Mouse (Mus musculus): ENCODE data around the gene Trim2. TPM values are rescaled to one million over a fixed set of nuclear protein-coding genes. Genes with fewer than 3 reads are reported as not detected.

Gene Trim2
- polyA plus RNA-seq, 1 experiment from 2014 or later: 31.7 TPM

DNA sequence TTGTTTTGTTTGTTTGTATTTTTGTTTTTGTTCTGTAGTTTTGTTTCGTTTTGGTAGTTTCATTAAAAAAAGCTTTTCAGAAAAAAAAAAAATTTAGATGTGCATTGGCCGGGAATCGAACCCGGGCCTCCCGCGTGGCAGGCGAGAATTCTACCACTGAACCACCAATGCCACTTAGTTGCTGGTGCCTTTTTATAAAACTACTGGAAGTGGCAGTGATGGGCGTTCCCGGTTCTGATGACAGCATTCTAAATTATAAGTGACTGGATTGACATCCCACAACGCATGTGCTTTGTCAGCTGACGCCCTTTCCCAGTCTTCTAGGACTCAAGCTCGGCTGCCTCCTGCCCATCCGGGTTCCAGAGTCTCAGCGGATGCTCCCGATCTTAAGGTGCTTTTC, 77.8 kb downstream of the Trim2 start:
- Histone ChIP-seq H3K4me3 (replicated peaks) (peak overlapping the region; percentile 49), H3K4me2 (peak overlapping the region; percentile 91), H3K27ac (no peak overlapping the region), H3K9me3 (no peaks in the 10 kb centered on the region), H3K36me3 (no peaks in the 10 kb centered on the region), H3K4me1 (no peaks in the 10 kb centered on the region), H3K9ac (no peak overlapping the region), H3K27me3 (replicated peaks) (no peaks in the 10 kb centered on the region)
- 17% methylated on average over 15 of the region's 15 CpGs for WGBS
- ATAC-seq (ENCODE audit: insufficient read depth, low FRiP score, low read depth): no peak

- Histone ChIP-seq H3K4me1 (no peaks in the 10 kb centered on the region), H3K9me3 (no peaks in the 10 kb centered on the region), H3K27me3 (replicated peaks) (no peaks in the 10 kb centered on the region), H3K4me3 (replicated peaks) (peak overlapping the region; percentile 49), H3K9ac (no peak overlapping the region), H3K36me3 (no peaks in the 10 kb centered on the region), H3K27ac (peak overlapping the region; percentile 88), H3K4me2 (peak overlapping the region; percentile 91)
- peak; percentile 78; the same call in 1 of the 2 replicates for ATAC-seq (ENCODE audit: insufficient read depth, low FRiP score, low read depth)
- WGBS: 2% methylated on average over 18 of the region's 18 CpGs
Observed at GRCm38 (mm10) chr3:84228203-84228870, 78.3 kb downstream of the Trim2 start.

GRCm38 (mm10) chr3:84227628-84228027, 79.0 kb downstream of the Trim2 start:
- H3K9me3 ChIP-seq: no peaks in the 10 kb centered on the region
- no peaks in the 10 kb centered on the region for H3K4me1 ChIP-seq
- no peaks in the 10 kb centered on the region for H3K27me3 ChIP-seq (replicated peaks)
- no peak overlapping the region; the same call in 1 of the 2 replicates for H3K4me2 ChIP-seq
- no peak overlapping the region for H3K4me3 ChIP-seq (replicated peaks)
- H3K27ac ChIP-seq: no peak overlapping the region
- WGBS: 31% methylated on average over 8 of the region's 8 CpGs
- no peak overlapping the region for H3K9ac ChIP-seq
- H3K36me3 ChIP-seq: no peaks in the 10 kb centered on the region
- ATAC-seq (ENCODE audit: insufficient read depth, low FRiP score, low read depth): no peak

- ATAC-seq (ENCODE audit: insufficient read depth, low FRiP score, low read depth): no peak
- Histone ChIP-seq H3K36me3 (no peaks in the 10 kb centered on the region), H3K27me3 (replicated peaks) (no peaks in the 10 kb centered on the region), H3K4me2 (no peak overlapping the region), H3K9ac (no peak overlapping the region), H3K27ac (no peak overlapping the region), H3K4me3 (replicated peaks) (no peak overlapping the region), H3K9me3 (no peaks in the 10 kb centered on the region), H3K4me1 (peaks cover 3% of the 10 kb centered on the region; the same call in 1 of the 2 replicates)
- 7% methylated on average over 2 of the region's 2 CpGs for WGBS
Observed at GRCm38 (mm10) chr3:84224982-84225381, 81.7 kb downstream of the Trim2 start.

DNA sequence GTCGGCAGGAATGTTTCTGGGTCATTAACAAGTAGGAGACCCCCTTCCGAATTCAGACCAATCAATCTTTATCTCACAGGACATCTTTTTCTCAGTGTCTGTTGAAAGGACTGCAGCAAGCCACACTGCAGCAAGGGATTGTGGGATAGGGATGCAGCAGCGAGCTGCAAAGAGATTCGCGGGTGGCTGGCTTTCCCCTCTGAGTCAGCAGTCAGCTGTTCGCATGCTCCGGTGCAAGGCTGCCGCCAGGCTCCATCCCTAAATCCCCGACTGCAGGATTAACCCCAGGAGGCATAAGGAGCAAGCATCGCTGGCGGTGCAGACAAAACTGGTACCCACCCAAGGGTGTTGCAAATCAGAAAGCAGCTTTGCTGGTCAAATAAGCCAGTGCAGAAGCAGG, 85.9 kb downstream of the Trim2 start:
- WGBS: 2% methylated on average over 11 of the region's 11 CpGs
- H3K4me1 ChIP-seq: peaks cover 3% of the 10 kb centered on the region; the same call in 1 of the 2 replicates
- H3K27me3 ChIP-seq (replicated peaks): no peaks in the 10 kb centered on the region
- peak overlapping the region; percentile 60 for H3K4me2 ChIP-seq
- H3K36me3 ChIP-seq: no peaks in the 10 kb centered on the region
- peak overlapping the region; percentile 35 for H3K4me3 ChIP-seq (replicated peaks)
- no peaks in the 10 kb centered on the region for H3K9me3 ChIP-seq
- no peak overlapping the region for H3K9ac ChIP-seq
- no peak; the same call in 1 of the 2 replicates for ATAC-seq (ENCODE audit: insufficient read depth, low FRiP score, low read depth)
- H3K27ac ChIP-seq: peak overlapping the region; percentile 1; the same call in 1 of the 2 replicates

GRCm38 (mm10) chr3:84220326-84220725, 86.4 kb downstream of the Trim2 start:
- Histone ChIP-seq H3K27ac (peak overlapping the region; percentile 1; the same call in 1 of the 2 replicates), H3K9ac (no peak overlapping the region), H3K36me3 (no peaks in the 10 kb centered on the region), H3K4me1 (peaks cover 3% of the 10 kb centered on the region; the same call in 1 of the 2 replicates), H3K4me2 (peak overlapping the region; percentile 60), H3K4me3 (replicated peaks) (peak overlapping the region; percentile 35), H3K9me3 (no peaks in the 10 kb centered on the region), H3K27me3 (replicated peaks) (no peaks in the 10 kb centered on the region)
- no peak for ATAC-seq (ENCODE audit: insufficient read depth, low FRiP score, low read depth)
- WGBS: 3% methylated on average over 9 of the region's 9 CpGs

DNA sequence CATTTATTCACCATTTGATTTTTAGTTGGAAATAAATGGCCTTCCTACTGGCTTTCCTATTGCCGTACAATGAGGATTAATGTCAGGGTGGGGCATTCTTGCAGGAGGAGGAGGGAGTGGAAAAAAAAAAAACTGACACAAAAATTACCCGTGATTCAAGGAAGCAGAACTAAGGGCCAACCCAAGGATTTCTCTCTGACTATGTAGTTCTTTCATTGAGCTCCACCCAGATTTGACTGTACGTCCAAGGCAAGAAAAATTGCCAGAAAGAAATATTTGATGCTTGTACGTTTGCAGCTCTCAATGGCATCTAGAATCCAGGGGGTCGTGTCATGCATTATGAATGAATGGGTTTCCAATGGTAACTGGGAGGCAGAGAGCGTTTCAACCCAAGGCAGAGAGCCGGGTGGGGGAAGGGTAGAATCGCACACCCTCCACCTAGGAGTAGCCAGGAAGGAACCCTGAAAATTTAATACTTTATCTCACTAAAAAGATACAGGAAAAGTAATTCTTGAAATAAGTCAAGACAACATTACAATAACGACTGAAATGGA, 86.9 kb downstream of the Trim2 start:
- Histone ChIP-seq H3K4me2 (peak overlapping the region; percentile 60), H3K27me3 (replicated peaks) (no peaks in the 10 kb centered on the region), H3K27ac (no peak overlapping the region), H3K9ac (no peak overlapping the region), H3K4me3 (replicated peaks) (peak overlapping the region; percentile 35), H3K9me3 (no peaks in the 10 kb centered on the region), H3K4me1 (peaks cover 3% of the 10 kb centered on the region; the same call in 1 of the 2 replicates), H3K36me3 (no peaks in the 10 kb centered on the region)
- no peak for ATAC-seq (ENCODE audit: insufficient read depth, low FRiP score, low read depth)
- WGBS: 9% methylated on average over 9 of the region's 9 CpGs

- Histone ChIP-seq H3K4me3 (replicated peaks) (no peak overlapping the region), H3K4me1 (peaks cover 3% of the 10 kb centered on the region; the same call in 1 of the 2 replicates), H3K4me2 (no peak overlapping the region), H3K27me3 (replicated peaks) (no peaks in the 10 kb centered on the region), H3K36me3 (no peaks in the 10 kb centered on the region), H3K9me3 (no peaks in the 10 kb centered on the region), H3K27ac (no peak overlapping the region), H3K9ac (no peak overlapping the region)
- 31% methylated on average over 2 of the region's 2 CpGs for WGBS
- ATAC-seq (ENCODE audit: insufficient read depth, low FRiP score, low read depth): no peak
Observed at GRCm38 (mm10) chr3:84219166-84219710, 87.4 kb downstream of the Trim2 start.

DNA sequence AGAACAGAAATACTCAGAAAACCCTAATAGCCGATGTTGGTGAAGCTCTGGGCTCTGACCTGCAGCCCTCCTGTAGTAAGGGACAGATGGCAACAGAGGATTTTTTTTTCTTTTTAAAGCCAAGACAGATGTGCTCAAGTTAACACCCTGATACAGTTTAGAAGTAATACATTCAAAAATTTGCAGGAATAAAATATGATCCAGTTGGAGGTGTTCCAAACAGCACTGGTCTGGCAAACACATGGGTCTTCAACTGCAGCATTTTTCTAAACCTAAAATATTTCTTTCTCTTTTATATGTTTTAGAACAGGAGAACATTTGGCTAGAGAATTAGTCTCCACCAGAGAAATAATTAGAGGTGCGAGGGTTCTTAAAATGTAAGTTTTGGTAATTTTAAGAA, 88.2 kb downstream of the Trim2 start:
- H3K4me1 ChIP-seq: peaks cover 3% of the 10 kb centered on the region; the same call in 1 of the 2 replicates
- H3K4me2 ChIP-seq: no peak overlapping the region
- 62% methylated on average over 2 of the region's 2 CpGs for WGBS
- H3K27ac ChIP-seq: no peak overlapping the region
- H3K9me3 ChIP-seq: no peaks in the 10 kb centered on the region
- H3K36me3 ChIP-seq: no peaks in the 10 kb centered on the region
- H3K27me3 ChIP-seq (replicated peaks): no peaks in the 10 kb centered on the region
- no peak overlapping the region for H3K9ac ChIP-seq
- no peak for ATAC-seq (ENCODE audit: insufficient read depth, low FRiP score, low read depth)
- H3K4me3 ChIP-seq (replicated peaks): no peak overlapping the region

DNA sequence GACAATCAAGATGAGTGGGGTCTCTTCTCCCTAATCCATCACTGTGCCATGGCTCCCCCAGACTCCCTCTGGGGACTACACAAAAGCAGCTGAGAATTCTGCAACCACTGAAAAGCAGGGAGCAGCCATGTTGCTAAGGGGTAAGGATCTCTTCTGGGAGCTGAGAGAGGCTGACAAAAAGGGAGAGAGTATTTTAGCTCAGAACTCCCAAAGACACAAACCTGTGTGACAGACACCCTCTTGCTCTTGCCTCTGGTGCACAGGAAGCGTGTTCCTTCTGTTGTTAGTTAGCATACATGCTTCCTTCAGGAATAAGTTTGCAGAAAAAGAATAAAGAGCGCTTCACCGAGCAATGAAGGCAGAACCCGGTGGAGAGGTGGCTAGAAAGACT, 88.7 kb downstream of the Trim2 start:
- Histone ChIP-seq H3K27me3 (replicated peaks) (no peaks in the 10 kb centered on the region), H3K36me3 (no peaks in the 10 kb centered on the region), H3K9ac (no peak overlapping the region), H3K4me3 (replicated peaks) (no peak overlapping the region), H3K9me3 (no peaks in the 10 kb centered on the region), H3K4me2 (no peak overlapping the region), H3K4me1 (peaks cover 3% of the 10 kb centered on the region; the same call in 1 of the 2 replicates), H3K27ac (no peak overlapping the region)
- ATAC-seq (ENCODE audit: insufficient read depth, low FRiP score, low read depth): no peak
- 60% methylated on average over 4 of the region's 4 CpGs for WGBS

- H3K27ac ChIP-seq: no peak overlapping the region
- WGBS: 69% methylated on average over 12 of the region's 12 CpGs
Observed at GRCm38 (mm10) chr3:84217118-84217960, 89.3 kb downstream of the Trim2 start.

More at GRCm38 (mm10) chr3:84217118-84217960, 89.3 kb downstream of the Trim2 start:
- Histone ChIP-seq H3K36me3 (no peaks in the 10 kb centered on the region), H3K4me2 (no peak overlapping the region), H3K9me3 (no peaks in the 10 kb centered on the region), H3K4me3 (replicated peaks) (no peak overlapping the region), H3K27me3 (replicated peaks) (no peaks in the 10 kb centered on the region), H3K4me1 (peaks cover 3% of the 10 kb centered on the region; the same call in 1 of the 2 replicates), H3K9ac (no peak overlapping the region)
- ATAC-seq (ENCODE audit: insufficient read depth, low FRiP score, low read depth): no peak
